Mouse (Mus musculus): ENCODE data around the gene Nop2.

DNA sequence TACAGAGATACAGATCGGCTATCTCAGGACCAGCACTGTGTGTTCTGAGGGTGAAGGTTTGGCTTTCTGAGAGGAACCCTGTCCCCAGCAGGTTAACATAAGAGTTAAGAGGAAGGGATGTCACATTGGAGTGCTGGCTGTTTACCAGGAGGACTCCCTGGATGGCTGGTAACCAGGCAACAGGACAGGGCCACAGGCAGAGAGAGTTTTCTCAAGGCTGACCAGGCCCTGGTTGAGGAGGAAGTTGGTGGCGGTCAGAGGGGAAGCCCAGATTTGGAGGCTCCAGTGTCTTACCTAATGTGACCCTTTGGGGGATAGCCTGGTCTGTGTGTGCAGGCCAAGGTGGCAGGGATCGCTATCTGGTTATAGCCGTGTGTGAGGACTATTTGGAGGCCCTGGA is 15.1 kb downstream of the Nop2 start:
- TF ChIP-seq CTCF (IDR thresholded peaks at IDR 0.05) (no peak), EP300 (IDR thresholded peaks at IDR 0.05) (no peak)

All from lung, postnatal 0 days (tissue).